Mouse (Mus musculus): Measurements from ENCODE around the gene Chst10. TPM values are rescaled to one million over a fixed set of nuclear protein-coding genes. Genes with fewer than 3 reads are reported as not detected.
A peak's percentile ranks its signal among the peaks of the same experiment; 100 is the strongest.

Chst10 gene
- polyA plus RNA-seq, 1 experiment from 2014 or later, result 50.4 TPM

GRCm38 (mm10) chr1:38876671-38877382, 21.1 kb downstream of the Chst10 start:
- ATAC-seq, result peak; percentile 87
- Histone ChIP-seq H3K4me2 (ENCODE audit: low read length) (no peak overlapping the region), H3K4me1 (ENCODE audit: control insufficient read depth, insufficient read depth, low read depth, low read length) (no peaks in the 10 kb centered on the region), H3K4me3 (ENCODE audit: low read length) (no peak overlapping the region), H3K9me3 (ENCODE audit: control insufficient read depth, low read length) (no peaks in the 10 kb centered on the region), H3K27ac (ENCODE audit: low read depth, low read length) (peak overlapping the region; percentile 13; the same call in 1 of the 2 replicates), H3K36me3 (ENCODE audit: control insufficient read depth, insufficient read depth, low read length) (peaks cover 3% of the 10 kb centered on the region; the same call in 1 of the 2 replicates), H3K27me3 (replicated peaks; ENCODE audit: control insufficient read depth, insufficient read depth, low read length) (no peaks in the 10 kb centered on the region), H3K9ac (ENCODE audit: low read depth, low read length) (no peak overlapping the region)
- 47% methylated on average over 5 of the region's 5 CpGs for WGBS

GRCm38 (mm10) chr1:38873911-38874310, 24.1 kb downstream of the Chst10 start:
- 91% methylated on average over 5 of the region's 5 CpGs for WGBS
- peaks cover 6% of the 10 kb centered on the region for H3K36me3 ChIP-seq (ENCODE audit: control insufficient read depth, insufficient read depth, low read length)
- no peak for ATAC-seq

DNA sequence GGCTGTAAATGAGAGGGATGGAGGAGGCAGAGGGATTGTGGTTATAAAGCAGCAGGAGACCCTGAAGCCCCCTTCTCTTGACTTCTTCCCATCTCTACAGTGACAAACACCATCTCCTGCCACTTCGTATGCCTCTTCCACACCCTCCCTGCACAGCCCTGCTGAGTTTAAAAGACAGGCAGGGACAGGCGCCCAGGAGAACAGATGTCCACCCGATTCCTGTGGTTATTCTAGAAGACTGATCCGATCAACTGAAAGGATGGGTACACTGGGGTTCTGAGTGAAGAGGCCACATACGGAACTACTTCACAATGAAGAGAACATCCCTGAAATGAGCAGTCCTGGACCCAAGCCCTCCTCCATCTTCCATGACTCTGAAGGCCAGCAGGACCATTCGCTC, 26.1 kb downstream of the Chst10 start:
- WGBS, result 85% methylated on average over 6 of the region's 6 CpGs
- Histone ChIP-seq H3K9me3 (ENCODE audit: control insufficient read depth, low read length) (no peaks in the 10 kb centered on the region), H3K4me2 (ENCODE audit: low read length) (no peak overlapping the region), H3K27me3 (replicated peaks; ENCODE audit: control insufficient read depth, insufficient read depth, low read length) (no peaks in the 10 kb centered on the region), H3K4me3 (ENCODE audit: low read length) (no peak overlapping the region), H3K9ac (ENCODE audit: low read depth, low read length) (no peak overlapping the region), H3K27ac (ENCODE audit: low read depth, low read length) (no peak overlapping the region), H3K4me1 (ENCODE audit: control insufficient read depth, insufficient read depth, low read depth, low read length) (no peaks in the 10 kb centered on the region), H3K36me3 (ENCODE audit: control insufficient read depth, insufficient read depth, low read length) (peaks cover 14% of the 10 kb centered on the region)
- no peak for ATAC-seq

More at GRCm38 (mm10) chr1:38873911-38874310, 24.1 kb downstream of the Chst10 start:
- no peak overlapping the region for H3K4me2 ChIP-seq (ENCODE audit: low read length)
- no peak overlapping the region for H3K4me3 ChIP-seq (ENCODE audit: low read length)
- no peaks in the 10 kb centered on the region for H3K27me3 ChIP-seq (replicated peaks; ENCODE audit: control insufficient read depth, insufficient read depth, low read length)
- no peak overlapping the region for H3K27ac ChIP-seq (ENCODE audit: low read depth, low read length)
- H3K9me3 ChIP-seq (ENCODE audit: control insufficient read depth, low read length), result no peaks in the 10 kb centered on the region
- H3K4me1 ChIP-seq (ENCODE audit: control insufficient read depth, insufficient read depth, low read depth, low read length), result no peaks in the 10 kb centered on the region
- H3K9ac ChIP-seq (ENCODE audit: low read depth, low read length), result no peak overlapping the region

DNA sequence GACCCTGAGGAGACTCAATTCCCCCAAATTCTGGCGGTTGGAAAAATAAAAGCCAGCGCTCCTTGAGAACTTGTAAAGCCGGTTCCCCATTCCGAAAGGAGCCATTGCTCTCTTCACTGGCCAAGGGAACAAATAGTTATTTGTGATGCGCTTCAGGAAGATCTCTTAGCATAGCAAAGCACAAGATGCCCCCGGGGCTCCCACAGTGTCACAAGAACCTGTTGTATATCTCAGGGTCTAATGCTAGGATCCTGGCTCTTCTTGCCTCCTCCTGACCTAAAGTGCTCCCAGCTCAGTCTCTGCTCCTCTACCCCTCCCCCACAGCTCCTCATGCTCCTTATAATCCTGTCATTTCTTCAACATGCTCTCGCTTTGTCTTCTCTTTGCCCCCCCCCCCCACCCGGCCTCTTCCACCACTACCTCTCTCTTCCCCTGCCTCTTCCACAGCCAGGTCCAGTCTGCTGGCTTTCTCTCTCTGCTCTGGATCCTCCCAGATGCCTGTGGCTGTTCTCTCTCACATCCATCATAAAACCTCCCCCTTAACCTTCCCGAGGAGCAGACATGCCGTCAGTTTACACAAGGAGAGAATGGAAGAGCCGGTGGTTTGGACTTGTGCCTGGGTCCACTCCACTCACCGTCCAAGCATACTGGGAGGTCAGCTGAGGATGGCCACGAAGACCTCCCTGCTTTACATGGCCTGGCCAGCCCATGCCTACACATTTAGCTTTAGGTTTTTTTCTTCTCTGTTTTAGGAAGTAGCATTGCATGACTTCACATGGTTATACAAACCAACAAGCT, 28.4 kb downstream of the Chst10 start:
- no peaks in the 10 kb centered on the region for H3K27me3 ChIP-seq (replicated peaks; ENCODE audit: control insufficient read depth, insufficient read depth, low read length)
- peaks cover 20% of the 10 kb centered on the region for H3K36me3 ChIP-seq (ENCODE audit: control insufficient read depth, insufficient read depth, low read length)
- no peak for ATAC-seq
- H3K27ac ChIP-seq (ENCODE audit: low read depth, low read length), result no peak overlapping the region
- H3K9ac ChIP-seq (ENCODE audit: low read depth, low read length), result no peak overlapping the region
- H3K9me3 ChIP-seq (ENCODE audit: control insufficient read depth, low read length), result no peaks in the 10 kb centered on the region
- H3K4me2 ChIP-seq (ENCODE audit: low read length), result no peak overlapping the region
- WGBS, result 56% methylated on average over 13 of the region's 13 CpGs
- no peak overlapping the region for H3K4me3 ChIP-seq (ENCODE audit: low read length)
- H3K4me1 ChIP-seq (ENCODE audit: control insufficient read depth, insufficient read depth, low read depth, low read length), result no peaks in the 10 kb centered on the region

GRCm38 (mm10) chr1:38866242-38866641, 31.7 kb downstream of the Chst10 start:
- Histone ChIP-seq H3K27me3 (replicated peaks; ENCODE audit: control insufficient read depth, insufficient read depth, low read length) (no peaks in the 10 kb centered on the region), H3K27ac (ENCODE audit: low read depth, low read length) (no peak overlapping the region), H3K4me3 (ENCODE audit: low read length) (no peak overlapping the region), H3K9me3 (ENCODE audit: control insufficient read depth, low read length) (no peaks in the 10 kb centered on the region), H3K4me2 (ENCODE audit: low read length) (no peak overlapping the region), H3K9ac (ENCODE audit: low read depth, low read length) (no peak overlapping the region), H3K36me3 (ENCODE audit: control insufficient read depth, insufficient read depth, low read length) (peaks cover 19% of the 10 kb centered on the region), H3K4me1 (ENCODE audit: control insufficient read depth, insufficient read depth, low read depth, low read length) (no peaks in the 10 kb centered on the region)
- 90% methylated on average over 5 of the region's 5 CpGs for WGBS
- ATAC-seq, result no peak

- Histone ChIP-seq H3K4me2 (ENCODE audit: low read length) (no peak overlapping the region), H3K27ac (ENCODE audit: low read depth, low read length) (no peak overlapping the region), H3K9me3 (ENCODE audit: control insufficient read depth, low read length) (no peaks in the 10 kb centered on the region), H3K4me3 (ENCODE audit: low read length) (no peak overlapping the region), H3K36me3 (ENCODE audit: control insufficient read depth, insufficient read depth, low read length) (peaks cover 16% of the 10 kb centered on the region; the same call in 1 of the 2 replicates), H3K4me1 (ENCODE audit: control insufficient read depth, insufficient read depth, low read depth, low read length) (peaks cover 5% of the 10 kb centered on the region; the same call in 1 of the 2 replicates), H3K9ac (ENCODE audit: low read depth, low read length) (no peak overlapping the region), H3K27me3 (replicated peaks; ENCODE audit: control insufficient read depth, insufficient read depth, low read length) (no peaks in the 10 kb centered on the region)
- no peak for ATAC-seq
- 85% methylated on average over 9 of the region's 9 CpGs for WGBS
Measured at GRCm38 (mm10) chr1:38864341-38864740, 33.6 kb downstream of the Chst10 start.

DNA sequence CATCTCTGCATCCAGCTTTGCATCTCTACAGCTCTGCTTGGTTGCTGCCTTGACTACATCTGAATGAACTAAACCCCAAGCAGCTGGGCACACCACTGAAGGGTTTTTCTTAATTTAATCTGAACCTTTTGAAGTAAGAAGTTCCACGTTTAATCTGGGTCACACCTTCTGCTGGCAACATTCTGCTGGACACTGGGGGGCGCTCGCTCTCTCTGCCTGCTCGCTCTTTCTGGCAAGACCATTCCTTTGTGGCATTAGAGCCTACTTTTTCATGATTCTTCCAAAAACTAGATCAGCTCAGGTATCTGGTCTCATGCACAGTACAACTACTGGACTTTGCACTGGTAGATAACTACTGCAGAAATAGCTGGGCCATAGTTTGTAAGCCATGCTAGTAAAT, 35.7 kb downstream of the Chst10 start:
- no peak overlapping the region for H3K4me2 ChIP-seq (ENCODE audit: low read length)
- H3K27ac ChIP-seq (ENCODE audit: low read depth, low read length), result no peak overlapping the region
- H3K9me3 ChIP-seq (ENCODE audit: control insufficient read depth, low read length), result no peaks in the 10 kb centered on the region
- H3K4me1 ChIP-seq (ENCODE audit: control insufficient read depth, insufficient read depth, low read depth, low read length), result peaks cover 5% of the 10 kb centered on the region; the same call in 1 of the 2 replicates
- ATAC-seq, result no peak
- H3K4me3 ChIP-seq (ENCODE audit: low read length), result no peak overlapping the region
- 18% methylated on average over 4 of the region's 4 CpGs for WGBS
- peaks cover 9% of the 10 kb centered on the region; the same call in 1 of the 2 replicates for H3K36me3 ChIP-seq (ENCODE audit: control insufficient read depth, insufficient read depth, low read length)
- no peak overlapping the region for H3K9ac ChIP-seq (ENCODE audit: low read depth, low read length)
- H3K27me3 ChIP-seq (replicated peaks; ENCODE audit: control insufficient read depth, insufficient read depth, low read length), result no peaks in the 10 kb centered on the region

- Histone ChIP-seq H3K4me2 (ENCODE audit: low read length) (no peak overlapping the region), H3K4me1 (ENCODE audit: control insufficient read depth, insufficient read depth, low read depth, low read length) (peaks cover 5% of the 10 kb centered on the region; the same call in 1 of the 2 replicates), H3K27ac (ENCODE audit: low read depth, low read length) (no peak overlapping the region), H3K36me3 (ENCODE audit: control insufficient read depth, insufficient read depth, low read length) (0 out of 2 replicates have a peak, but pooled peaks cover 5% of the 10 kb centered on the region), H3K27me3 (replicated peaks; ENCODE audit: control insufficient read depth, insufficient read depth, low read length) (no peaks in the 10 kb centered on the region), H3K9ac (ENCODE audit: low read depth, low read length) (no peak overlapping the region), H3K4me3 (ENCODE audit: low read length) (no peak overlapping the region), H3K9me3 (ENCODE audit: control insufficient read depth, low read length) (no peaks in the 10 kb centered on the region)
- peak; percentile 76 for ATAC-seq
- 85% methylated on average over 9 of the region's 9 CpGs for WGBS
Measured at GRCm38 (mm10) chr1:38860867-38861524, 37.0 kb downstream of the Chst10 start.

- no peaks in the 10 kb centered on the region for H3K27me3 ChIP-seq (replicated peaks; ENCODE audit: control insufficient read depth, insufficient read depth, low read length)
- H3K27ac ChIP-seq (ENCODE audit: low read depth, low read length), result no peak overlapping the region
- peaks cover 5% of the 10 kb centered on the region; the same call in 1 of the 2 replicates for H3K4me1 ChIP-seq (ENCODE audit: control insufficient read depth, insufficient read depth, low read depth, low read length)
- ATAC-seq, result no peak
- no peak overlapping the region for H3K9ac ChIP-seq (ENCODE audit: low read depth, low read length)
- H3K36me3 ChIP-seq (ENCODE audit: control insufficient read depth, insufficient read depth, low read length), result 0 out of 2 replicates have a peak, but pooled peaks cover 5% of the 10 kb centered on the region
- 72% methylated on average over 5 of the region's 5 CpGs for WGBS
- no peak overlapping the region for H3K4me2 ChIP-seq (ENCODE audit: low read length)
- H3K4me3 ChIP-seq (ENCODE audit: low read length), result no peak overlapping the region
- no peaks in the 10 kb centered on the region for H3K9me3 ChIP-seq (ENCODE audit: control insufficient read depth, low read length)
Measured at GRCm38 (mm10) chr1:38860207-38860606, 37.8 kb downstream of the Chst10 start.
